Mouse (Mus musculus) kidney, embryonic 14.5 days (tissue): ENCODE results near the gene Nebl. TPM values are rescaled to one million over a fixed set of nuclear protein-coding genes. Genes with fewer than 3 reads are reported as not detected.

Source experiments
- ATAC-seq: fragments of 200-750 bp; cut with Nextera tagmentation; 2 replicates; pipeline ENCODE4 v1.8.0; 2017; ENCODE audit warnings: moderate number of reproducible peaks, mild to moderate bottlenecking, moderate TSS enrichment, moderate library complexity; ENCODE audit not compliant: low FRiP score, low TSS enrichment
- H3K27ac ChIP-seq: fragments of 300-500 bp; sonication (generic); 2 replicates; pipeline ENCODE4 v1.5.1; 2014; ENCODE audit warnings: low read depth, mild to moderate bottlenecking, low read length, moderate library complexity, mixed read lengths
- H3K27me3 ChIP-seq: fragments of 300-500 bp; sonication (generic); 2 replicates; pipeline ENCODE4 v1.6.1; 2014; ENCODE audit warnings: mild to moderate bottlenecking, low read length; ENCODE audit not compliant: control insufficient read depth, insufficient read depth
- H3K36me3 ChIP-seq: fragments of 300-500 bp; sonication (generic); 2 replicates; pipeline ENCODE4 v1.6.1; 2014; ENCODE audit warnings: low read length, mixed read lengths; ENCODE audit not compliant: control insufficient read depth, insufficient read depth
- H3K4me1 ChIP-seq: fragments of 300-500 bp; sonication (generic); 2 replicates; pipeline ENCODE4 v1.6.1; 2014; ENCODE audit warnings: low read length, mixed read lengths; ENCODE audit not compliant: control insufficient read depth, insufficient read depth
- H3K4me2 ChIP-seq: fragments of 300-500 bp; sonication (generic); replicated peaks from 2 replicates; pipeline ENCODE4 v1.6.1; 2014; ENCODE audit warnings: low read depth, mild to moderate bottlenecking, low read length
- H3K4me3 ChIP-seq: fragments of 300-500 bp; sonication (generic); 2 replicates; pipeline ENCODE4 v1.5.1; 2014; ENCODE audit warnings: mild to moderate bottlenecking, low read length
- H3K9ac ChIP-seq: fragments of 300-500 bp; sonication (generic); 2 replicates; pipeline ENCODE4 v1.6.1; 2014; ENCODE audit warnings: low read depth, mild to moderate bottlenecking, low read length, moderate library complexity
- H3K9me3 ChIP-seq: fragments of 300-500 bp; sonication (generic); 2 replicates; pipeline ENCODE4 v1.6.1; 2016; ENCODE audit warnings: low read length; ENCODE audit not compliant: control insufficient read depth
- WGBS: fragments of 180-500 bp; shearing (Covaris S2); extraction: QIAGEN DNeasy Blood & Tissue Kit; methylation state at CpG from one replicate; pipeline ENCODE4 v1.1.7; 2014; 5-methylcytosine and 5-hydroxymethylcytosine counted together
- polyA plus RNA-seq: library from polyadenylated mRNA; unstranded; fragments of >200 nt; fragmentation: Nextera tagmentation; extraction: Ambion mirVana; gene quantifications from 2 replicates; pipeline ENCODE4 v1.2.1, GENCODE M21; 2014

Gene Nebl
- polyA plus RNA-seq, 1 experiment from 2014 or later = 6.4 TPM

- no peak overlapping the region for H3K4me2 ChIP-seq
- 78% methylated on average over 4 of the region's 4 CpGs for WGBS
- H3K27ac ChIP-seq = no peak overlapping the region
- H3K4me1 ChIP-seq = no peaks in the 10 kb centered on the region
- no peak overlapping the region for H3K4me3 ChIP-seq
- no peaks in the 10 kb centered on the region for H3K9me3 ChIP-seq
- H3K36me3 ChIP-seq = no peaks in the 10 kb centered on the region
- H3K9ac ChIP-seq = no peak overlapping the region
- H3K27me3 ChIP-seq = no peaks in the 10 kb centered on the region
- no peak for ATAC-seq
These were observed 32.8 kb downstream of the Nebl start for GRCm38 (mm10) chr2:17698161-17699087.

- WGBS = 82% methylated on average over 2 of the region's 2 CpGs
- no peaks in the 10 kb centered on the region for H3K4me1 ChIP-seq
These were observed 38.3 kb downstream of the Nebl start for GRCm38 (mm10) chr2:17692926-17693325.

GRCm38 (mm10) chr2:17690264-17690663, 41.0 kb downstream of the Nebl start:
- H3K4me2 ChIP-seq = no peak overlapping the region
- 76% methylated on average over 5 of the region's 5 CpGs for whole genome bisulfite sequencing
- no peak for ATAC-seq

More at GRCm38 (mm10) chr2:17692926-17693325, 38.3 kb downstream of the Nebl start:
- no peak overlapping the region for H3K9ac ChIP-seq
- no peak overlapping the region for H3K27ac ChIP-seq
- no peak for ATAC-seq
- H3K4me3 ChIP-seq = no peak overlapping the region
- H3K9me3 ChIP-seq = no peaks in the 10 kb centered on the region
- no peaks in the 10 kb centered on the region for H3K27me3 ChIP-seq
- H3K36me3 ChIP-seq = no peaks in the 10 kb centered on the region
- no peak overlapping the region for H3K4me2 ChIP-seq

DNA sequence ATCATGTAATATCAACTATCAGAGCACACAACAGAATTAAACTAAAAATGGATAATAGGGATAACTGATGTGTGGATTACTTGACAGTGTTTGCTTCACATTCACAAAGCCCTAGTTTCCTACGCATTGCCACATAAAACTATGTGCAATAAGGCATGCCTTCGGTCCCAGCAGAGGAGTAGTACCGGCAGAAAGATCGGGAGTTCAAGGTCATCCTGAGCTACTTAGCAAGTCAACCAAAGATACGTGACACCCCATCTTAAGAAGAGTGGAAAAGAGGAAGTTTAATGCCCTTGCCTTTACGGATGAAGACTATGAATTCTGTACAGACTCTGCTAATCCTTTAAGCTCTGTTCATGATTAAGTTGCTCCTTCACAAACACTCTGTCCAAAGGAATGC, 44.1 kb downstream of the Nebl start:
- H3K36me3 ChIP-seq = no peaks in the 10 kb centered on the region

More at GRCm38 (mm10) chr2:17690264-17690663, 41.0 kb downstream of the Nebl start:
- H3K36me3 ChIP-seq = no peaks in the 10 kb centered on the region
- no peaks in the 10 kb centered on the region for H3K9me3 ChIP-seq
- H3K4me1 ChIP-seq = no peaks in the 10 kb centered on the region
- H3K27ac ChIP-seq = no peak overlapping the region
- H3K9ac ChIP-seq = no peak overlapping the region
- H3K27me3 ChIP-seq = no peaks in the 10 kb centered on the region
- no peak overlapping the region for H3K4me3 ChIP-seq

DNA sequence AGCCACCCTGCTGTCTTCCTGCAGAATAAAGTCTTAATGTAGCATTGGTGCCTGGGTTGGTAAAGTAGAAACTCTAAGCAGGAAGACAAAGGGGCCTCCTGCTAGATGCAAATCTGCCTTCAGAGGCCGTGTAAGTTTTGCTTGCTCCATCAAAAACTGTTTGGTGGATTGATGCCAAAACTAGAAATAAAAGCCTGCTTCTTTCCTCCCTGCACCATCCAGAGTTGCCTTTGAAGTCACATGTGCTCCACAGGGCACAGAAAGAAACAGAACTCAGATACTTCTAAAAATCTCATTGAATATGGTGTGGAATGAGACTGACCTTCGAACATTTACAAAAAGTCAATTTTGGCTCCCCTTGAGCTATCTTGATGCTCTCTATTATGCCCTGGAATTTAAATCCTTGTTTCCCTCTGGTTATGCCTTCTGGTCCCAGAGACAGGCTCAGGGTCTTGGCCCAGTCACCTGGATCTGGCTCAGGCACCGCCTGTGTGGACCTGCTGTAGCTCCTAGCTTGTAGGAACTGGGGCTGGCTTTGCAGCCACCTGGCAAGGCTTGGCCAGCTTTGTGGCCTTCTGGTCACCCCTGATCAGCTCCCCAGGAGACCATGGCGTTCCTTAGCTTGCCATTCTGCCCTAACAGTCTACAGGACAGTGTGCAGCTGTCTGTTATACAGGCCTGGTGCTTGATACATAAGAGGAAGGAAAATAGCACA, 47.8 kb downstream of the Nebl start:
- Histone ChIP-seq H3K9me3 (no peaks in the 10 kb centered on the region), H3K9ac (no peak overlapping the region), H3K4me2 (no peak overlapping the region), H3K27ac (no peak overlapping the region), H3K36me3 (no peaks in the 10 kb centered on the region), H3K4me3 (no peak overlapping the region), H3K4me1 (no peaks in the 10 kb centered on the region), H3K27me3 (no peaks in the 10 kb centered on the region)
- ATAC-seq = no peak
- 70% methylated on average over 4 of the region's 4 CpGs for WGBS

More for the DNA sequence above, 44.1 kb downstream of the Nebl start:
- Histone ChIP-seq H3K27me3 (no peaks in the 10 kb centered on the region), H3K27ac (no peak overlapping the region), H3K9me3 (no peaks in the 10 kb centered on the region), H3K4me3 (no peak overlapping the region), H3K4me1 (no peaks in the 10 kb centered on the region), H3K9ac (no peak overlapping the region), H3K4me2 (no peak overlapping the region)
- no peak for ATAC-seq
- WGBS = 81% methylated on average over 6 of the region's 6 CpGs

DNA sequence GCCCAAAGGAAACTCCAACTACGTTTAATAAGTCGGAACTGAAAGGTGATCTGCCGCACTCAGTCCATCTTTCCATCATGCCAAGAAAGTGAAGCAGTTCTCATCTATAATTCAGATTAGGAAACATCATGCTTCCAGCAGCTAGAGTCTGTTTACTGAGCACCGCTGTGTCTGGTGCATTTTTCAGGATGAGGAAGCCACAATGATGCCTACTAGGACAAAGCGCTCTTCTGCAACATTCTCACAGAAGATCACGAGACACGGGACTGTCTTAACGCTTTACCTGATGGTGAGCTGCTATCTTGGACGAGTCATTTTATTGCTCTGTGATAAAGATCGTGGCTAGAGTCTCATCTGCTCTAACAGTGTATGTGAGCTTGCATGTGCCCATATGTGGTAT, 59.1 kb downstream of the Nebl start:
- WGBS = 86% methylated on average over 10 of the region's 10 CpGs
- H3K9ac ChIP-seq = no peak overlapping the region
- no peak overlapping the region for H3K4me3 ChIP-seq
- no peaks in the 10 kb centered on the region for H3K9me3 ChIP-seq
- H3K4me2 ChIP-seq = no peak overlapping the region
- no peak for ATAC-seq
- H3K36me3 ChIP-seq = no peaks in the 10 kb centered on the region
- H3K4me1 ChIP-seq = no peaks in the 10 kb centered on the region
- no peak overlapping the region for H3K27ac ChIP-seq
- H3K27me3 ChIP-seq = no peaks in the 10 kb centered on the region

- 77% methylated on average over 8 of the region's 8 CpGs for WGBS
- no peak for ATAC-seq
- H3K4me2 ChIP-seq = no peak overlapping the region
These were observed 59.7 kb downstream of the Nebl start for GRCm38 (mm10) chr2:17671566-17671965.

DNA sequence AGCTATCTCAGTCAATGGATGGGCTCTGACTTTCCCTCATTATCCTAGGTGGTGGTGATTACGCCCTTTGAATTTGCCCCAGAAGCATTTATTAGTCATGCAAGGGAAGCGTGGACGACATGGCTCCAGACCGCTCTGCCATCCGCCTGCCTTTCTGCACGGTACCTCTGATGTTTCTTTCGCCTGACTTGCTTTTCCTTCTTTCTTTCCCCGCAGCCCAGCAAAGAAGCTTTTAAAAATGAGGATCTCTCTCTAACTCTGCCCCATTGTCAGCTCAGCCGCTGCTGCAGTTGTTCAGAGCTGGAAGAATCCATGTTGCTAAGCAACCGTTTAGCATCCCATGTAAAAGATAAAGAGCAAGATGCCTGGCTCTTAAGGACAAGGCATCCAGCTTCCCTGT, 61.3 kb downstream of the Nebl start:
- 43% methylated on average over 10 of the region's 10 CpGs for WGBS
- Histone ChIP-seq H3K9me3 (no peaks in the 10 kb centered on the region), H3K27ac (no peak overlapping the region), H3K4me1 (no peaks in the 10 kb centered on the region), H3K9ac (no peak overlapping the region), H3K4me3 (no peak overlapping the region), H3K36me3 (no peaks in the 10 kb centered on the region), H3K27me3 (no peaks in the 10 kb centered on the region), H3K4me2 (no peak overlapping the region)
- no peak for ATAC-seq

More at GRCm38 (mm10) chr2:17671566-17671965, 59.7 kb downstream of the Nebl start:
- Histone ChIP-seq H3K36me3 (no peaks in the 10 kb centered on the region), H3K4me3 (no peak overlapping the region), H3K9me3 (no peaks in the 10 kb centered on the region), H3K27ac (no peak overlapping the region), H3K9ac (no peak overlapping the region), H3K4me1 (no peaks in the 10 kb centered on the region), H3K27me3 (no peaks in the 10 kb centered on the region)

DNA sequence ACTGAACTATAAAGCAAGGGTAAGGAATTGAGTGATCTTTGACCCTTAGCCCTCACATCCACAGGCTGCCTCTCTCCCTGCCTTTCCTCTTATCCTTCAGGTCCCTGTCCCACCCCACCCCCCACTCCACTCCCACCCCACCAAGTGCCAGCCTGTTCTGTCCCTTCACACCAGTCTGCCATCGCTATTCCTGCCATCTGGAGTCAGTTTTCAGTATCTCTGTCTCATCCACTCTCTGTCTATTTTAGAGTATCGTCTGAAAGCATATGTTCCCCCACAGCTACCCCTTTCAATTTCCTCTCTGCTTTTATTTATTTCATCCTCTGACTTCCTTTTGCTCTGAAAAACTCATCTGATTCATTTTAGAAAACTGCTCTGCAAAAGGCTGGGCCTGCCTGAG, 62.3 kb downstream of the Nebl start:
- H3K27ac ChIP-seq = no peak overlapping the region
- no peak for ATAC-seq
- H3K9ac ChIP-seq = no peak overlapping the region
- H3K27me3 ChIP-seq = no peaks in the 10 kb centered on the region
- no peaks in the 10 kb centered on the region for H3K4me1 ChIP-seq
- H3K4me3 ChIP-seq = no peak overlapping the region
- H3K36me3 ChIP-seq = no peaks in the 10 kb centered on the region
- 59% methylated on average over 2 of the region's 2 CpGs for WGBS
- H3K9me3 ChIP-seq = no peaks in the 10 kb centered on the region
- H3K4me2 ChIP-seq = no peak overlapping the region
